Mouse (Mus musculus): ENCODE results near the gene Atp6ap1. TPM values are rescaled to one million over a fixed set of nuclear protein-coding genes. Genes with fewer than 3 reads are reported as not detected.

Atp6ap1 gene
- 100 to 1,000 TPM; 165 to 225 TPM for polyA plus RNA-seq (2017; shearing (Covaris generic))

- ATAC-seq, result peak; percentile 99
Measured at GRCm38 (mm10) chrX:74296538-74297448, at the start of gene Atp6ap1. TSS of gene Atp6ap1 (plus strand) at chrX:74297097.

- ATAC-seq, result no peak
Measured at GRCm38 (mm10) chrX:74248651-74249050, 48.2 kb upstream of the Atp6ap1 start.

- no peak for ATAC-seq
Measured at GRCm38 (mm10) chrX:74249615-74250014, 47.3 kb upstream of the Atp6ap1 start, which contains the start of gene Flna. TSS of gene Flna (minus strand) at chrX:74249820.

- peak; percentile 93 for ATAC-seq
Measured at GRCm38 (mm10) chrX:74254153-74254887, 42.6 kb upstream of the Atp6ap1 start, which contains the start of gene Emd. TSS of gene Emd (plus strand) at chrX:74254687.

- ATAC-seq, result peak; percentile 11
Measured at GRCm38 (mm10) chrX:74254888-74255565, 41.9 kb upstream of the Atp6ap1 start.

- ATAC-seq, result no peak
Measured at GRCm38 (mm10) chrX:74257746-74258145, 39.2 kb upstream of the Atp6ap1 start.

GRCm38 (mm10) chrX:74269736-74270061 is 27.2 kb upstream of the Atp6ap1 start:
- ATAC-seq, result no peak

- peak; percentile 86 for ATAC-seq
Measured at GRCm38 (mm10) chrX:74270062-74270901, 26.6 kb upstream of the Atp6ap1 start, which contains the start of gene Rpl10. TSS of gene Rpl10 (plus strand) at chrX:74270812.

- ATAC-seq, result no peak
Measured at GRCm38 (mm10) chrX:74270902-74271551, 25.9 kb upstream of the Atp6ap1 start.

GRCm38 (mm10) chrX:74273422-74274322 is 23.2 kb upstream of the Atp6ap1 start:
- no peak for ATAC-seq

- ATAC-seq, result no peak
Measured at GRCm38 (mm10) chrX:74277916-74278315, 19.0 kb upstream of the Atp6ap1 start.

GRCm38 (mm10) chrX:74281041-74281731 is 15.7 kb upstream of the Atp6ap1 start:
- no peak for ATAC-seq

GRCm38 (mm10) chrX:74281732-74282394 is 15.0 kb upstream of the Atp6ap1 start, which contains the start of the genes Taz and Dnase1l1:
TSS of gene Taz (plus strand) at chrX:74281912.
TSS of gene Dnase1l1 (minus strand) at chrX:74282337.
- peak; percentile 58 for ATAC-seq

GRCm38 (mm10) chrX:74282395-74283091 is 14.4 kb upstream of the Atp6ap1 start:
- peak; percentile 78 for ATAC-seq

- no peak for ATAC-seq
Measured at GRCm38 (mm10) chrX:74283092-74283437, 13.8 kb upstream of the Atp6ap1 start.

GRCm38 (mm10) chrX:74293431-74293830 is 3.5 kb upstream of the Atp6ap1 start:
- no peak for ATAC-seq

- ATAC-seq, result no peak
Measured at GRCm38 (mm10) chrX:74298348-74298747, 1.5 kb downstream of the Atp6ap1 start.

- no peak for ATAC-seq
Measured at GRCm38 (mm10) chrX:74299721-74300120, 2.8 kb downstream of the Atp6ap1 start.

All from CD4-positive, CD25-positive, alpha-beta regulatory T cell, adult 4 months (primary cell).